Mouse (Mus musculus): Measurements from ENCODE around the gene 9230112D13Rik. TPM values are rescaled to one million over a fixed set of nuclear protein-coding genes. Genes with fewer than 3 reads are reported as not detected.

Gene 9230112D13Rik
- polyA plus RNA-seq, 1 experiment: not detected

GRCm38 (mm10) chr14:34515860-34516259 is 6.7 kb downstream of the 9230112D13Rik start:
- TF ChIP-seq CTCF (IDR thresholded peaks at IDR 0.05; ENCODE audit: low read depth, low read length) (no peak), EP300 (IDR thresholded peaks at IDR 0.05; ENCODE audit: insufficient read depth, low read depth, low read length) (no peak), POLR2A (IDR thresholded peaks at IDR 0.05; ENCODE audit: insufficient read depth, low read length) (no peak)
- Histone ChIP-seq H3K27ac (ENCODE audit: insufficient read depth, low read length) (no peak overlapping the region), H3K36me3 (ENCODE audit: control insufficient read depth, insufficient read depth, low read length, poor library complexity, severe bottlenecking) (no peaks in the 10 kb centered on the region), H3K27me3 (ENCODE audit: control insufficient read depth, insufficient read depth, low read length, poor library complexity, severe bottlenecking) (no peaks in the 10 kb centered on the region), H3K4me1 (ENCODE audit: control insufficient read depth, insufficient read depth, low read length) (no peaks in the 10 kb centered on the region), H3K4me3 (ENCODE audit: low read depth, low read length) (no peak overlapping the region), H3K9me3 (replicated peaks; ENCODE audit: control insufficient read depth, insufficient read depth, low read length, poor library complexity, severe bottlenecking) (peaks cover 7% of the 10 kb centered on the region), H3K9ac (ENCODE audit: low read depth, poor library complexity, severe bottlenecking) (no peak overlapping the region)

- Histone ChIP-seq H3K27ac (ENCODE audit: insufficient read depth, low read length) (no peak overlapping the region), H3K27me3 (ENCODE audit: control insufficient read depth, insufficient read depth, low read length, poor library complexity, severe bottlenecking) (no peaks in the 10 kb centered on the region), H3K36me3 (ENCODE audit: control insufficient read depth, insufficient read depth, low read length, poor library complexity, severe bottlenecking) (no peaks in the 10 kb centered on the region), H3K4me3 (ENCODE audit: low read depth, low read length) (no peak overlapping the region), H3K9ac (ENCODE audit: low read depth, poor library complexity, severe bottlenecking) (no peak overlapping the region), H3K9me3 (replicated peaks; ENCODE audit: control insufficient read depth, insufficient read depth, low read length, poor library complexity, severe bottlenecking) (peaks cover 7% of the 10 kb centered on the region), H3K4me1 (ENCODE audit: control insufficient read depth, insufficient read depth, low read length) (no peaks in the 10 kb centered on the region)
- TF ChIP-seq POLR2A (IDR thresholded peaks at IDR 0.05; ENCODE audit: insufficient read depth, low read length) (no peak), CTCF (IDR thresholded peaks at IDR 0.05; ENCODE audit: low read depth, low read length) (no peak), EP300 (IDR thresholded peaks at IDR 0.05; ENCODE audit: insufficient read depth, low read depth, low read length) (no peak)
Measured at GRCm38 (mm10) chr14:34514120-34514519, 8.5 kb downstream of the 9230112D13Rik start.

DNA sequence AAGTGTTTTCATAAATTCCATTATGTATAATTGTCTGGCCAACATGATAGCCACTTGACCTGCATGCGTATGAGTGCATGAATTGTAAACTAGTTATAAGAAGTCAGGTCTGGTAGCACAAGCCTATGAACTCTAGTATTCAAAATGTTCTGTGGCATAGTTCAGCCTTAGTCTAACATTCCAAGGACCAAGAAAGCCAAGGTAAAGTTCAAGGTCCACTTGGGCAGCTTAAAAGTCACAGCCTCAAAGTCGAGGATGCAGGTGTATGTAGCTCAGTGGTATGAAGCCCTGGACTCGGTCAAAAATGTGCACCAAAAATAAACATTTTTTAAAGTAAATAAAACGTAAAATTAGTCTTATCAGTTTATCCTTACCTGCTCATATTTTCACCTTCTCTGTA is 10.0 kb downstream of the 9230112D13Rik start:
- Histone ChIP-seq H3K27ac (ENCODE audit: insufficient read depth, low read length) (no peak overlapping the region), H3K9me3 (replicated peaks; ENCODE audit: control insufficient read depth, insufficient read depth, low read length, poor library complexity, severe bottlenecking) (peaks cover 7% of the 10 kb centered on the region), H3K27me3 (ENCODE audit: control insufficient read depth, insufficient read depth, low read length, poor library complexity, severe bottlenecking) (no peaks in the 10 kb centered on the region), H3K9ac (ENCODE audit: low read depth, poor library complexity, severe bottlenecking) (no peak overlapping the region), H3K4me3 (ENCODE audit: low read depth, low read length) (no peak overlapping the region), H3K36me3 (ENCODE audit: control insufficient read depth, insufficient read depth, low read length, poor library complexity, severe bottlenecking) (no peaks in the 10 kb centered on the region), H3K4me1 (ENCODE audit: control insufficient read depth, insufficient read depth, low read length) (no peaks in the 10 kb centered on the region)
- no peak for TF ChIP-seq POLR2A (IDR thresholded peaks at IDR 0.05; ENCODE audit: insufficient read depth, low read length)
- no peak for TF ChIP-seq EP300 (IDR thresholded peaks at IDR 0.05; ENCODE audit: insufficient read depth, low read depth, low read length)
- no peak for TF ChIP-seq CTCF (IDR thresholded peaks at IDR 0.05; ENCODE audit: low read depth, low read length)

GRCm38 (mm10) chr14:34511901-34512300 is 10.7 kb downstream of the 9230112D13Rik start:
- Histone ChIP-seq H3K9ac (ENCODE audit: low read depth, poor library complexity, severe bottlenecking) (no peak overlapping the region), H3K4me1 (ENCODE audit: control insufficient read depth, insufficient read depth, low read length) (no peaks in the 10 kb centered on the region), H3K27ac (ENCODE audit: insufficient read depth, low read length) (no peak overlapping the region), H3K27me3 (ENCODE audit: control insufficient read depth, insufficient read depth, low read length, poor library complexity, severe bottlenecking) (no peaks in the 10 kb centered on the region), H3K9me3 (replicated peaks; ENCODE audit: control insufficient read depth, insufficient read depth, low read length, poor library complexity, severe bottlenecking) (peaks cover 7% of the 10 kb centered on the region), H3K36me3 (ENCODE audit: control insufficient read depth, insufficient read depth, low read length, poor library complexity, severe bottlenecking) (no peaks in the 10 kb centered on the region), H3K4me3 (ENCODE audit: low read depth, low read length) (no peak overlapping the region)
- TF ChIP-seq CTCF (IDR thresholded peaks at IDR 0.05; ENCODE audit: low read depth, low read length) (no peak), POLR2A (IDR thresholded peaks at IDR 0.05; ENCODE audit: insufficient read depth, low read length) (no peak), EP300 (IDR thresholded peaks at IDR 0.05; ENCODE audit: insufficient read depth, low read depth, low read length) (no peak)

GRCm38 (mm10) chr14:34508842-34509439 is 13.7 kb downstream of the 9230112D13Rik start:
- no peaks in the 10 kb centered on the region for H3K4me1 ChIP-seq (ENCODE audit: control insufficient read depth, insufficient read depth, low read length)
- peaks cover 7% of the 10 kb centered on the region for H3K9me3 ChIP-seq (replicated peaks; ENCODE audit: control insufficient read depth, insufficient read depth, low read length, poor library complexity, severe bottlenecking)
- no peak overlapping the region for H3K4me3 ChIP-seq (ENCODE audit: low read depth, low read length)
- H3K36me3 ChIP-seq (ENCODE audit: control insufficient read depth, insufficient read depth, low read length, poor library complexity, severe bottlenecking): no peaks in the 10 kb centered on the region
- H3K27ac ChIP-seq (ENCODE audit: insufficient read depth, low read length): no peak overlapping the region
- no peak for TF ChIP-seq POLR2A (IDR thresholded peaks at IDR 0.05; ENCODE audit: insufficient read depth, low read length)
- no peak for TF ChIP-seq EP300 (IDR thresholded peaks at IDR 0.05; ENCODE audit: insufficient read depth, low read depth, low read length)
- TF ChIP-seq CTCF (IDR thresholded peaks at IDR 0.05; ENCODE audit: low read depth, low read length): no peak
- H3K9ac ChIP-seq (ENCODE audit: low read depth, poor library complexity, severe bottlenecking): no peak overlapping the region
- H3K27me3 ChIP-seq (ENCODE audit: control insufficient read depth, insufficient read depth, low read length, poor library complexity, severe bottlenecking): no peaks in the 10 kb centered on the region

DNA sequence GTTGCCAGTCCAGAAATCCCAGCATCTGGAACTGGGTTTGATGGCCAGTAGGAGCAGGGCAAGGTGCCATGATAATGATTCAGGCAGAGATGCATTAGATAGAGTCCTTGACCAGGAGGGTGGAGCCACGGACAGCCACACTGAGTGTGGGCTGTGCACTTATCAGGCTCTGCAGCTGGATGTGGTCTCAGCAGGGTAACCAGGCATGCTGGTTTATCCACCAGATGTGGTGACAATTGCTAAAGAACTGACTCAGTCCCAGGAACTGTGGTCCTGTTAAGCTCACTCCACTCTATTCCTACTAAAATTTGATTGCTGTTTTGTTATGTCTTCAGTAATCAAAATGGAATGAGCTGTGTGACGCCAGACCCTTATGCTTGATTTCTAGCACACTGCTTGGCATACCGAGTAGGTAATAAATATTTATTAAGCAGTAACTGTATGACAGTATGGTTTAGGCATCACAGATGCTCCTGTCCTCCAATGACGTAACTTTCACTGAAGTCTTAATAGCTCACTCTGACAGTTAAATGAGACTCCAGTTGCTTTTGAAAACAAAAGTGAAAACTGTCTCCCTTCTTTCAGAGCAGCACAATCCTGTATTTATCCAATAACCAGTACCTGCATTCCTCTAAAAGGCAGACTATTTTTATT is 14.3 kb downstream of the 9230112D13Rik start:
- no peak overlapping the region for H3K27ac ChIP-seq (ENCODE audit: insufficient read depth, low read length)
- peaks cover 7% of the 10 kb centered on the region for H3K9me3 ChIP-seq (replicated peaks; ENCODE audit: control insufficient read depth, insufficient read depth, low read length, poor library complexity, severe bottlenecking)
- H3K36me3 ChIP-seq (ENCODE audit: control insufficient read depth, insufficient read depth, low read length, poor library complexity, severe bottlenecking): no peaks in the 10 kb centered on the region
- H3K27me3 ChIP-seq (ENCODE audit: control insufficient read depth, insufficient read depth, low read length, poor library complexity, severe bottlenecking): no peaks in the 10 kb centered on the region
- H3K4me3 ChIP-seq (ENCODE audit: low read depth, low read length): no peak overlapping the region
- TF ChIP-seq CTCF (IDR thresholded peaks at IDR 0.05; ENCODE audit: low read depth, low read length) (no peak), EP300 (IDR thresholded peaks at IDR 0.05; ENCODE audit: insufficient read depth, low read depth, low read length) (no peak), POLR2A (IDR thresholded peaks at IDR 0.05; ENCODE audit: insufficient read depth, low read length) (no peak)
- H3K4me1 ChIP-seq (ENCODE audit: control insufficient read depth, insufficient read depth, low read length): no peaks in the 10 kb centered on the region
- no peak overlapping the region for H3K9ac ChIP-seq (ENCODE audit: low read depth, poor library complexity, severe bottlenecking)

Data from ES-Bruce4 (cell line).